Mouse (Mus musculus) limb, embryonic 13.5 days (tissue): ENCODE measurements at regions not wholly inside any gene's neighbourhood (a gene's known extent, or its start where the extent isn't known, plus 50 kb on each side); places are given as distances from the start of the nearest gene placed in this dataset.
A peak's percentile ranks its signal among the peaks of the same experiment; 100 is the strongest.

Source experiments
- ATAC-seq: fragments of 200-750 bp; cut with Nextera tagmentation; 2 replicates; pipeline ENCODE4 v1.8.0; 2017; ENCODE audit warnings: low read depth, moderate number of reproducible peaks, moderate TSS enrichment; ENCODE audit not compliant: low FRiP score
- H3K27ac ChIP-seq: fragments of 300-500 bp; sonication (generic); 2 replicates; pipeline ENCODE4 v1.5.1; 2015; ENCODE audit warnings: inconsistent platforms, mild to moderate bottlenecking, moderate library complexity
- H3K27me3 ChIP-seq: fragments of 300-500 bp; sonication (generic); 2 replicates; pipeline ENCODE4 v1.6.1; 2015; ENCODE audit warnings: mild to moderate bottlenecking, inconsistent platforms
- H3K36me3 ChIP-seq: fragments of 300-500 bp; sonication (generic); 2 replicates; pipeline ENCODE4 v1.6.1; 2015; ENCODE audit warnings: inconsistent platforms, mild to moderate bottlenecking, moderate library complexity
- H3K4me1 ChIP-seq: fragments of 300-500 bp; sonication (generic); 2 replicates; pipeline ENCODE4 v1.6.1; 2015; ENCODE audit warnings: inconsistent platforms
- H3K4me2 ChIP-seq: fragments of 300-500 bp; sonication (generic); replicated peaks from 2 replicates; pipeline ENCODE4 v1.6.1; 2015; ENCODE audit warnings: inconsistent platforms, mild to moderate bottlenecking, moderate library complexity
- H3K4me3 ChIP-seq: fragments of 300-500 bp; sonication (generic); 2 replicates; pipeline ENCODE4 v1.5.1; 2015; ENCODE audit warnings: moderate library complexity, mild to moderate bottlenecking, inconsistent platforms
- H3K9ac ChIP-seq: fragments of 300-500 bp; sonication (generic); 2 replicates; pipeline ENCODE4 v1.6.1; 2015; ENCODE audit warnings: mild to moderate bottlenecking, inconsistent platforms
- H3K9me3 ChIP-seq: fragments of 300-500 bp; sonication (generic); 2 replicates; pipeline ENCODE4 v1.6.1; 2016; ENCODE audit warnings: inconsistent platforms
- WGBS: fragments of 180-500 bp; shearing (Covaris S2); methylation state at CpG from one replicate; pipeline ENCODE4 v1.1.7; 2015; 5-methylcytosine and 5-hydroxymethylcytosine counted together

DNA sequence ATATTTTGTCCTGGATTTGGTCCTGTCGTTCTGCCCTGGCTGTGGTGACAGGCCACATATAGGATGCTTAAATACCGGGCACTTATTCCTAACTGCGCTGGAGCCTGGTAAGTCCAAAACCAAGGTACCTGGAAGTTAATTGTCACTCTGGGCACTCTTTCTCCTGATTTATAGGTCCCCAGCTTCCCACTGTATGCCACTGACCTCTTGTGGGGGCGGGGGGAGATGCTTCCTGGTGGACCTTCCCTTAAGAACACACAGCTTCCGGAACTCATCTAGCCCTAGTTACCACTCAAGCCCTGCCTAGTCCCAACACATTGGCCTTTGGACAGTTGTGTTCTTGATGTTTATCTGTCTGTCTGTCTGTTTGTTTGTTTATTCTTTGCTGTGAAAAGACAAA is 165.3 kb upstream of the Ppp2r2d start:
- Histone ChIP-seq H3K9ac (no peak overlapping the region), H3K4me2 (no peak overlapping the region), H3K4me3 (no peak overlapping the region), H3K9me3 (no peaks in the 10 kb centered on the region), H3K36me3 (no peaks in the 10 kb centered on the region), H3K27me3 (no peaks in the 10 kb centered on the region), H3K27ac (no peak overlapping the region), H3K4me1 (no peaks in the 10 kb centered on the region)
- WGBS: 78% methylated on average over 5 of the region's 5 CpGs
- ATAC-seq: no peak

DNA sequence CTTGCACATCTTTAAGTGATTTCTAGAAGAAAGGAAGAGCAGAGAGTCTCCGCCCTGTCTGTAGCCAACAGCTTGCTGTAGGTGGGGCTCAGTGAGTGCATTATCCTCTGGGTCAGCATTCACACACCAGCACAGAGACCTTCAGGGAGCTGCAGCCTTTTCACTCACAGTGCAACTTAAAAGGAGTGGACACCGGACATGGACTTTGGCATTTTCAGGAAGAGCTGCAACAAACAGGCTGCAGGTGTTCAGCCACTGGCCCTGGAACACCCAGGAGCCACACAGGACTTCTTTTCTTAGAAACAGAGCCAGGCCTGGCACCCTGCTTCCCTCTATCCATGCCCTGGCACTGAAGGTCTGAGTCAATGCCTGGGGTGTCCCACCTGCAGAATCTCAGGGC is 166.3 kb upstream of the Ppp2r2d start:
- ATAC-seq: no peak
- no peaks in the 10 kb centered on the region for H3K27me3 ChIP-seq
- no peak overlapping the region for H3K4me3 ChIP-seq
- no peak overlapping the region for H3K4me2 ChIP-seq
- no peaks in the 10 kb centered on the region for H3K9me3 ChIP-seq
- H3K27ac ChIP-seq: no peak overlapping the region
- no peaks in the 10 kb centered on the region for H3K36me3 ChIP-seq
- H3K4me1 ChIP-seq: no peaks in the 10 kb centered on the region
- H3K9ac ChIP-seq: no peak overlapping the region
- WGBS: 73% methylated on average over 2 of the region's 2 CpGs

DNA sequence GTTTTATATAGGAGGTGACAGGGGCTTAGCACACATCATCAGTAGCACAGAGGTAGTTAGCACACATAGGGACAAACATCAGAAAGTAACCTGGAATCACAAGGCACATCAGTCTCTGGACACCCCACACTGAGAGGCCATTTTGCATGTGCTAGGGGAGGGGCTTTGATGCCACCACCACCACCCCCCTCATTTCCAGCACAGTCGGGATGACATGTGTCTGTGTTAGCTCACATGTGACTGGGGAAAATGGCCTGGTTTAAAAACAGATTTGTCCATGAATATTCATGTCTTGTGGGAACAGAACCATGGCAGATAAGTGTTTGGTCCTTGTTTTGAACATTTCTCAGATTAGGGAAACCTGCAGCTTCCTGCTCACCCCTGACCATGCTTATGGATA is 172.9 kb upstream of the Ppp2r2d start:
- Histone ChIP-seq H3K27me3 (0 out of 2 replicates have a peak, but pooled peaks cover 5% of the 10 kb centered on the region), H3K36me3 (no peaks in the 10 kb centered on the region), H3K4me2 (no peak overlapping the region), H3K9ac (no peak overlapping the region), H3K4me1 (peaks cover 10% of the 10 kb centered on the region), H3K4me3 (no peak overlapping the region), H3K27ac (no peak overlapping the region), H3K9me3 (no peaks in the 10 kb centered on the region)
- WGBS: 30% methylated on average over 1 of the region's 1 CpGs
- ATAC-seq: no peak

DNA sequence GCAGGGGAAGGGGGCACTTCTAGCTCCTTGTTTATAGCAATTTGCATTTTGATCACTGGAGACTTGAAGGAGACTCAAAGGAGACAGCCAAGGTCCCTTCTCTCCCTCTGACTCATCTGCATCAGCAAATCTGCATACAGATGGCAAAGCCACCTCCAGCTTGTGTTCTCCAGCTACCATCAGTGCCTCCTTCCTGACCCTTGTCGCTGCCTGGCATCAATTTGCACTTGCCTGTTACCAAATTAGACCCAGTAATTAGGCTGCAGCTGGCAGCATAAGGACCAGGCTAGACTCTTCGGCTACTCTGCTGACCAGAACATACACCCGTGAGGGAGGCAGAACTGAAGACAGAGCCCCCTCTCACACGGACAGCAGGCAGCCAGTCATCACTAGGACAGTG is 177.5 kb upstream of the Ppp2r2d start:
- no peak overlapping the region for H3K4me2 ChIP-seq
- 0 out of 2 replicates have a peak, but pooled peaks cover 5% of the 10 kb centered on the region for H3K27me3 ChIP-seq
- H3K4me1 ChIP-seq: peaks cover 8% of the 10 kb centered on the region
- H3K27ac ChIP-seq: no peak overlapping the region
- 13% methylated on average over 4 of the region's 4 CpGs for WGBS
- no peaks in the 10 kb centered on the region for H3K36me3 ChIP-seq
- H3K9ac ChIP-seq: no peak overlapping the region
- H3K4me3 ChIP-seq: no peak overlapping the region
- no peaks in the 10 kb centered on the region for H3K9me3 ChIP-seq
- no peak for ATAC-seq

DNA sequence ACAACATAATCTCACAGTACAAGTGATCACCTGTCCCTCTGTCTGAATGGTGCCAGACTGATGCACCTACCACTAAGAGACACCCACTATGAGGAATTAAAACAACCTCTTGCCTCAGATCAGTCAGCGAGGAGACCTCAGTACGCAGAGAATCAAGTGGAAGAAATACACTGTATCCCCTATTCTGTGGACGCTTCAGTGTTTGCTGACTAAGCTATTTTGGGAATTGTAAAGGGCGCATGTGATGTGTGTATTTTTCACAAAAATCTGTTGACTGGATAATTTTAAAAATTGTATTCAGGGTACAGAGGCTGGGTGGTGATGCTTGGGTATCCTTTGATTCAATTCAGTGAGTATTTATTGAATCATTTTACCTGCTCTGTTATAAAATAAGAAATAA is 185.8 kb upstream of the Ppp2r2d start:
- Histone ChIP-seq H3K4me2 (no peak overlapping the region), H3K27ac (no peak overlapping the region), H3K9me3 (no peaks in the 10 kb centered on the region), H3K36me3 (no peaks in the 10 kb centered on the region), H3K4me1 (peaks cover 17% of the 10 kb centered on the region), H3K9ac (no peak overlapping the region), H3K27me3 (no peaks in the 10 kb centered on the region), H3K4me3 (no peak overlapping the region)
- ATAC-seq: no peak
- WGBS: 85% methylated on average over 4 of the region's 4 CpGs

DNA sequence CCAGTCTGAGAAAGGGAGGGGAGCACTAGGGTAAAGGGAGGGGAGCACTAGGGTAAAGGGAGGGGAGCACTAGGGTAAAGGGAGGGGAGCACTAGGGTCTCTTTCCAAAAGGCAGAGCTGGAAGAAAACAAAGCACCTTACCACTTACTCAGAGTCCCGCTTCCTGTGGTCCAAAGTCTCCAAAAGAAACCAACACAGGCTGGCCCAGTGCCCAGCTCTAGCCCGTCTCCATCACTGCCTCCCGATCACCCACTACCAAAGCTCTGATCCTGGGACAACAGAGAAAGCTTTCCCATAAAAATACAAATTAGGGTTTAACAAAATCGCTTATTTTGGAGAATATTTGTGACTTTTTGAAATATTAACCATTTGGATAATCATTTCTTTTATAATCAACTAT is 188.4 kb upstream of the Ppp2r2d start:
- 77% methylated on average over 4 of the region's 4 CpGs for WGBS
- ATAC-seq: no peak
- H3K27ac ChIP-seq: no peak overlapping the region

DNA sequence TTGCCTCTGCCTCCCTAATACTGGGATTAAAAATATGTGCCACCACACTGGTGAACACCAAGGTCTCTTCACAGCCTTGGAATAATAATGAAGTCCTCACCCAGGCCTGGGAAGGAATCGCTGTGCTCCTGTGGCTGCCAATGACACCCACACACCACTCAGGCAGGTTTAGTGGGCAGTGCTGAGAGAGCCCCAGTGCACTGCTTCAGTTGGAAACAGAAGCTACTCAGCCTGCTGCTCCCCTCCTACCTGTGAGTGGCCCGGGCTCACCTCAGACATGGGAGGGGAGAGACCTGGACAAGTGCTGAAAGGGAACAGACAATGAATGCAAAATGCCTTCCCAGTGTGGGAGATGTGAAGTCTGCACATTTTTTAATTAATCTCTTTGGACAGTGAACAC is 188.8 kb upstream of the Ppp2r2d start:
- H3K36me3 ChIP-seq: no peaks in the 10 kb centered on the region
- H3K4me3 ChIP-seq: no peak overlapping the region
- H3K27ac ChIP-seq: no peak overlapping the region
- 82% methylated on average over 2 of the region's 2 CpGs for WGBS
- ATAC-seq: no peak
- H3K4me1 ChIP-seq: peaks cover 17% of the 10 kb centered on the region
- no peaks in the 10 kb centered on the region for H3K27me3 ChIP-seq
- 0 out of 2 replicates have a peak, but pooled peaks cover 5% of the 10 kb centered on the region for H3K9me3 ChIP-seq
- H3K9ac ChIP-seq: no peak overlapping the region
- no peak overlapping the region for H3K4me2 ChIP-seq

More for the DNA sequence above, 188.4 kb upstream of the Ppp2r2d start:
- Histone ChIP-seq H3K36me3 (no peaks in the 10 kb centered on the region), H3K27me3 (no peaks in the 10 kb centered on the region), H3K9me3 (0 out of 2 replicates have a peak, but pooled peaks cover 4% of the 10 kb centered on the region), H3K4me3 (no peak overlapping the region), H3K4me2 (no peak overlapping the region), H3K9ac (no peak overlapping the region), H3K4me1 (peaks cover 17% of the 10 kb centered on the region)

DNA sequence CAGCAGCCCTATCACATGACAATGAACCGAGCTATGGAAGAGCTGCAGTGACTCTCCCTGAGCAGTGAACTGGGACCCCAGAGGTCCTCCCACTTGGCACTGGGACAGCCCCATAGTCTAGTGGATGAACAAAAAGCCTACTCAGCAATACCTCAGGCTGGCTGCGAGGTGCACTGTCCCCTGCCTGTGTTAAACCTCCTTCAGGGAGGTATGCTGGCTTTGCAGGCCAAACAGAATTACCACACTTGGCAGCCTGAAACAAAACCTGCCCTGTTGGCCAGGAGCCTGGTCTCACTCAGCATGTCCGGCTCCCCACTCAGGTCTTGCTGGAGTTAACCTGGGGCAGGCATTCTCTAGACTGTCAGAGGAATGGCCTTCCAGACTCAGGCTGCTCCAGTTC is 189.9 kb upstream of the Ppp2r2d start:
- H3K27me3 ChIP-seq: no peaks in the 10 kb centered on the region
- H3K4me1 ChIP-seq: peaks cover 17% of the 10 kb centered on the region
- 0 out of 2 replicates have a peak, but pooled peaks cover 5% of the 10 kb centered on the region for H3K9me3 ChIP-seq
- peak; percentile 40; the same call in 1 of the 2 replicates for ATAC-seq
- H3K9ac ChIP-seq: no peak overlapping the region
- WGBS: 57% methylated on average over 3 of the region's 3 CpGs
- peak overlapping the region; percentile 33; the same call in 1 of the 2 replicates for H3K27ac ChIP-seq
- no peaks in the 10 kb centered on the region for H3K36me3 ChIP-seq
- H3K4me3 ChIP-seq: no peak overlapping the region
- H3K4me2 ChIP-seq: no peak overlapping the region

DNA sequence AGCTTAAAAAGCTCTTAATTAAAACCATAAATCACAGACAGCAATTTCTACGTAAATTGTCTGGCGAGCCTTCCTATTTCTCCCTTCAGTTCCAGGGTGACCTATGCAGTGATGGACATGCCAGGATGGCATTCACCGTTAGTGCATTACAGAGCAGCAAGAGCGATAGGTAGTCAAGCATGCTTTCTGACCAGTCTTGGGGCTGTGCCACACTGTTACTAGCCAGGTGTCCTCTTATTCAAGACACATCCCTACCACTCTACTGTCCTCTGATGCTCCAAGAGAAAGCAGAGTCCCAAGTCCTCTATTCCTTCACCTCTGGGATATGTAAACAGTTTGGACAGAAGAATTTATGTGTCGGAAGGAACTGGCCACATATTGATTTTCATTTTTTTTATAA is 194.9 kb upstream of the Ppp2r2d start:
- no peaks in the 10 kb centered on the region for H3K27me3 ChIP-seq
- no peak overlapping the region for H3K4me2 ChIP-seq
- no peak overlapping the region for H3K27ac ChIP-seq
- 0 out of 2 replicates have a peak, but pooled peaks cover 5% of the 10 kb centered on the region for H3K9me3 ChIP-seq
- no peak overlapping the region for H3K4me3 ChIP-seq
- H3K9ac ChIP-seq: no peak overlapping the region
- no peaks in the 10 kb centered on the region for H3K36me3 ChIP-seq
- ATAC-seq: no peak
- peaks cover 6% of the 10 kb centered on the region for H3K4me1 ChIP-seq
- WGBS: 69% methylated on average over 5 of the region's 5 CpGs

DNA sequence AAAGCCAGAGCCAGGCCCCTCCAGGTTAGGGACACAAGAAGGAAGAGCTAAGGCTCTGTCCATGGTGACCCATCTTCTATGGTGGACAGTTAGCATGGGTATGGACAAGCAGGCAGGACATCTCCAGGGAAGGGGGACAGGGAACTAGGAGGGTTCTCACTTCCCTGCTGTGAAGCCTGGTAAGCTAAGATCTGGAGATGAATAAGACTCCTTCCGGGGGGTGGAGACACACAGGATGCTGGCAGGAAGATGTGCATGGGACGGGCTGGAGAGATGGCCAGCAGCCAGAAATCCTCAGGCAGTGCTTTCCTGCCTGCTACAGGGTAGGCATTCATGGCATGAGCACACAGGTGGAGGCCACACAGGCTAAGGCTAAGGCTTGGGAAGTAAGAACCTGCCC is 198.2 kb upstream of the Ppp2r2d start:
- H3K27me3 ChIP-seq: no peaks in the 10 kb centered on the region
- H3K4me1 ChIP-seq: no peaks in the 10 kb centered on the region
- ATAC-seq: no peak
- WGBS: 67% methylated on average over 2 of the region's 2 CpGs
- H3K9me3 ChIP-seq: 0 out of 2 replicates have a peak, but pooled peaks cover 2% of the 10 kb centered on the region
- H3K4me2 ChIP-seq: no peak overlapping the region
- no peak overlapping the region for H3K4me3 ChIP-seq
- no peak overlapping the region for H3K27ac ChIP-seq
- H3K9ac ChIP-seq: no peak overlapping the region
- H3K36me3 ChIP-seq: no peaks in the 10 kb centered on the region

DNA sequence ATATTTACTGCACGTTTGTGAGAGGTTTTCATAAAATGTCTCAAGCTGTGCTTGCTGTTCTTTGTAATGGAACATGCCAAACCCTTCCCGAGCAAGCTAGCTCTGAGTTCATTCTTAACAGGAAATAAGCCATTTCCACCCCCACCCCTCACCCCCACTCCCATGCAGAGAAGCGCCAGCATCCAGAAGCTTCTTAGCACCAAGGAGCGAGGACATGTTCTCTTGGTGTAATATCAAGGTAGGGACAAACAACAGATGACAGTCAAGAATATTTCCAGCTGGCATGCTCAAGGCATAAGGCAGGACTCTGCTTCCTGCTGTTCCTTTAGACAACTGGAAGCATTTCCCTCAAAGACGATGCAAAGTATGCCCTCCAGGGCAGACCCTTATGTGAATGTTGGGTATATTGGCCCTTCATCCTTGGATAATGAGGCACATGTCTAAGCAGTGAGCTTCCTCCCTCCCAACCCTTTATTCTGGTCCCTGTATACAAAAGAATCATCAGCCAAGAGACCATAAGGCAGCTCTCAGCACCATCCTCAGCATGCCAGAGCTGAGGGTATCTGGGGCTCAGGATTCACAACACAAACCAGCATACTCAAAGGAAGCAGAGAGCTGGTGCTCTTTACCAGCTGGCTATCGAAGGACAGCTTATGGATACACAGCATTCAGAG is 205.2 kb upstream of the Ppp2r2d start:
- H3K27me3 ChIP-seq: no peaks in the 10 kb centered on the region
- no peak overlapping the region for H3K4me2 ChIP-seq
- 0 out of 2 replicates have a peak, but pooled peaks cover 7% of the 10 kb centered on the region for H3K4me1 ChIP-seq
- no peak for ATAC-seq
- no peak overlapping the region for H3K9ac ChIP-seq
- no peak overlapping the region for H3K4me3 ChIP-seq
- WGBS: 46% methylated on average over 6 of the region's 6 CpGs
- no peak overlapping the region for H3K27ac ChIP-seq
- no peaks in the 10 kb centered on the region for H3K9me3 ChIP-seq
- no peaks in the 10 kb centered on the region for H3K36me3 ChIP-seq

DNA sequence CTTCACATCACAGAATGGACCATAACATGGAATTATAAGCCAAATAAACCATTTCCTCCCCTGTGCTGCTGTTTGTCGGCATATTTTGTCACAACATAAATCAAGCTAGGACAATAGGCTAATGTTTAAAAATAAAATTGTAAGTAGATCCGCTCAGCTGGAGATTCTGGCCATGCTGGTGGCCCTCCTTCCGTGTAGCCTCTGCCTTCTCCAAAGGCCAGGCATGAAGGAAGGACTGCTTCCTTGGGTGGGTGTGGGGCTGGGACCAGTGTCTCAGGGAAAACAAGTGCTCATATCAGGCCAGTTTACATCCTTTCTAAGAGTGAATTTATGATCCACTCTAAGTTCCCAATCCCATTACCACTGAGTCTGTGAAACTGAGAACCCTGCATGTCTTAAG is 206.3 kb upstream of the Ppp2r2d start:
- H3K36me3 ChIP-seq: no peaks in the 10 kb centered on the region
- no peak overlapping the region for H3K4me3 ChIP-seq
- ATAC-seq: no peak
- WGBS: 76% methylated on average over 3 of the region's 3 CpGs
- no peak overlapping the region for H3K27ac ChIP-seq
- 0 out of 2 replicates have a peak, but pooled peaks cover 7% of the 10 kb centered on the region for H3K4me1 ChIP-seq
- H3K4me2 ChIP-seq: no peak overlapping the region
- H3K9ac ChIP-seq: no peak overlapping the region
- H3K9me3 ChIP-seq: no peaks in the 10 kb centered on the region
- H3K27me3 ChIP-seq: no peaks in the 10 kb centered on the region

DNA sequence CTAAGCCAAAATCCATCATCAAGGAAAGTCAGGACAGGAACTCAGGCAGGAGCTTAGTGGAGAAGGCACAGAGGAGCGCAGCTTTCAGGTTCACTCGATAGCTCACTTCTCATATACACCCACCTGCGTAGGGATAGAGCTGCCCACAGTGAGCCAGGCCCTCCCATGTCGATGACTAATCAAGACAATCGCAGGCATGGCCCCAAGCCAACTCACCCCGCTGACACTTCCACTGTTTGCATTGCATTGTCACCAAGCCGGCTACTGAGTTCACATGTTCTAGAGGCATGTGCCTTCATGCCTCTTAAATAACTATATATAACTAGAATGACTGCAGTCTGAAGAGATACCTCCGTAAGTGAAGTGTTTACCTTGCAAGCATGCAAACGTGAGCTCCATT is 219.8 kb upstream of the Ppp2r2d start:
- Histone ChIP-seq H3K4me3 (no peak overlapping the region), H3K36me3 (no peaks in the 10 kb centered on the region), H3K27me3 (no peaks in the 10 kb centered on the region; the same call in 1 of the 2 replicates), H3K9me3 (no peaks in the 10 kb centered on the region), H3K27ac (no peak overlapping the region), H3K9ac (no peak overlapping the region), H3K4me2 (no peak overlapping the region), H3K4me1 (no peaks in the 10 kb centered on the region)
- WGBS: 90% methylated on average over 9 of the region's 9 CpGs
- ATAC-seq: no peak
